Mouse (Mus musculus): ENCODE data around the gene Gm49336. TPM values are rescaled to one million over a fixed set of nuclear protein-coding genes. Genes with fewer than 3 reads are reported as not detected.

The Gm49336 gene
- 51.9 TPM for polyA plus RNA-seq (2014; fragmentation: Illumina TruSeq; extraction: RNeasy Lipid Tissue Mini Kit (QIAGEN cat#74804); ENCODE audit: low read depth, low replicate concordance)

DNA sequence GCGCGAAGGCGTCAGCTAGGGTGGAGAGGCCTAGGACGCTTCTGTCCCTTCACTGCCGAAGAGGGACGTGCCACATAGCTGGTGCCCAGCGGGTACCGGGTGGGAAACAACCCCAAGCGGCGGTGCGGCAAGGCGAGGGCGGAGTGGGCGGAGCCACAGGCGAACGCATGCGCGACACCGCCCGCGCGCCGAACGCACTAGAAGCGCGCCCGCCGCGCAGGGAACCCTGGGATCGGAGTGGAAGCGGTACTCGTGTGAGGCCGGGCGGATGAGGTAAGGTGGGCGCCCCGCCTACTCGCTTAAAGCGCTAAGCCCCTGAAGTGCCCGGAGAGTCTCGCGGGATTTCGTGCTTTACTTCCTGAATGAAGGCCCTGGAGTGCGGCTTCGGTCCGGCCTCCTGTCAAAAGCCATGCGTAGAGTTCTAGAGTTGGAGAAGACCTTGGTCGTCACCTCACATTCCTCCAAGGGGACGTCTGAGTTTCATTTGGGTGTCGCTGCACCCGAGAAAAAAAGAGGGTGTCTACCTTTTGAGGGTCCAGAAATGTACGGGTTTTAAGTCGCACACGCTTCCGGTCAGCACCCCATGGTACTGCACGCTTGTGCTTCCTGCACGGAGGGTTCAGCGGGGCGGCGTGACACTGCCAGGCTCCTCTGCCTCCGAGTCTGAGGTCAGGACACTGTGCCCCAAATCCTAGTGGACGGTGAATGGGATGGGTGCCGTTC, at the start of gene Gm49336, which contains the start of gene Nupl1:
Gm49336 (minus strand) TSS at position 227 of the 723 bp plus-strand sequence.
Nupl1 (minus strand) TSS at position 151 of the 723 bp plus-strand sequence.

DNA sequence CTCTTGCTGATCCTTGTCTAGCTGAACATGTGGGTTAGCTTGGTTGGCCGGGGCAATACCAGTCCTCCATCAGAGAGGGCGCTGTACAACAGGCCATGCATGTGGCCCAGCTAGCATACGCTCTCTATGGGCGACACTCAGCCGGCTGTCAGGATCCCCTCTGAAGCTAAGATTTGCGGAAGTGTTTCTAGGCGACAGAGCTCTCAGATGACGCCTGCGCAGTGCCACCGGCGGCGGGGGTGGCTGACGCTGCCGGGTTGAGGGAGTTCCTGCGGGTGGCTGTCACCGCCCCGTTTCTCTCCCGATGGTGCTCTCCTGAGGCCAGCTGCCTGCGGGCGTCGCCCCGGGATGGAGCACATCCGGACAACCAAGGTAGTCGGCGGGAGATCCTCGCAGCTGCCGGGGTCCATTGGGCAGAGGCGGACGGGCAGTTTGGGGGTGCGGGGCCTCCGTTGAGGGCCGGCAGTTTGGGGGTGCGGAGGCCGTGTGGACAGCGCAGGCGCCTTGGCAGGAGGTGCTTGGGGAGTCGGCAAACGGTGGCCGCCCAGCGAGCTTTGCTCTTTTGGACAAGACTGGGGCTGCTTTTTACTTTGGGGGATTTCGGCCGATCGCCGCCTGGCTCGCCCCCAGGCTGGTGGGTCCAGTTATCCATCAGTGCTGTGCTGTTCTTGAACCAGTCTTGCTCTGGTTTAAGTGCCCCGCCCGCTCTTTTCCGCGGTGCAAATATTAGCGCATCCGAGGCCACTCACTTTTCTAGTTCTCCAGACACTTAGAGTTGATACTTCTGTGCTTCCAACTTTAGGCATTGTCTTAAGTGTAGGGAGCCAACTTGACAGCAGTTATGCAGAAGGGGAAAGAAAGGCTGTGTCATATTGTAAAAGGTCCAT, 13.9 kb upstream of the Gm49336 start, which contains the start of gene Mtmr6:
Mtmr6 (plus strand) TSS at position 239 of the 887 bp plus-strand sequence.

DNA sequence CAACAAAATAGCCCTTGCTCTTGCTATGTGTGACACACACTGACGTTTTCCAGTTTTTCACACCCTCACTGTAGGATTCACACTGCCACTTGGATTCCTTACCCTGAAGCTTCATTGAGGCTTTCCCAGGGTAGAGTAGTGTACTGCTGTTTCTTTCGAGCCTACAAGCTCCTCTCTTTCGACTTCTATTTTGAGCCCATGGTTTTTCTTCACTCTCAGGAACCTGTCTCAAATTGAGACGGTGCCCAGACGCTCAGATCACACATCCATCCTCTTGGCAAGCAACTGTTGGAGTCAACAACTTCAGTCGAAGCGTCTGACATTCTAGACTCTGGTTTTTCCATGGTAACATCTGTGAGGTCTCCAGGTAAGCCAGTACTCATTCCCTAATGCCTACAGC, 54.4 kb downstream of the Gm49336 start, which contains the start of gene Atp8a2:
Atp8a2 (minus strand) TSS at position 296 of the 400 bp plus-strand sequence.

Other genes starting within 250 kb of the Gm49336 start
- 0.20 TPM for gene Atp8a2, start 54.3 kb downstream of the Gm49336 start, polyA plus RNA-seq (2014; fragmentation: Illumina TruSeq; extraction: RNeasy Lipid Tissue Mini Kit (QIAGEN cat#74804); ENCODE audit: low read depth, low replicate concordance)
- gene Nupl1, start 76 bp downstream of the Gm49336 start, polyA plus RNA-seq (2014; fragmentation: Illumina TruSeq; extraction: RNeasy Lipid Tissue Mini Kit (QIAGEN cat#74804); ENCODE audit: low read depth, low replicate concordance), result not detected
- 126 TPM for gene Mtmr6, start 13.7 kb upstream of the Gm49336 start, polyA plus RNA-seq (2014; fragmentation: Illumina TruSeq; extraction: RNeasy Lipid Tissue Mini Kit (QIAGEN cat#74804); ENCODE audit: low read depth, low replicate concordance)
- 0.12 TPM for gene Amer2, start 121.8 kb upstream of the Gm49336 start, polyA plus RNA-seq (2014; fragmentation: Illumina TruSeq; extraction: RNeasy Lipid Tissue Mini Kit (QIAGEN cat#74804); ENCODE audit: low read depth, low replicate concordance)

Data from kidney, adult 10 weeks (tissue).